Mouse (Mus musculus) cortical plate, adult 2 months (tissue): ENCODE results near the gene Hepacam2. TPM values are rescaled to one million over a fixed set of nuclear protein-coding genes. Genes with fewer than 3 reads are reported as not detected.
"Not testable (repeated sequence)": the region's sequence is repeated elsewhere in the genome, so short reads cannot be mapped to it uniquely, and the experiment has no call there.

Experiments
- H3K27ac ChIP-seq: fragments of 200-500 bp; 2 replicates; pipeline ENCODE4 v1.5.1; 2012; ENCODE audit warnings: low read length, control low read depth, inconsistent platforms; ENCODE audit not compliant: insufficient read depth
- H3K4me1 ChIP-seq: fragments of 200-500 bp; 2 replicates; pipeline ENCODE4 v1.6.1; 2011; ENCODE audit warnings: low read length; ENCODE audit not compliant: control insufficient read depth, insufficient read depth
- H3K4me3 ChIP-seq: fragments of 200-500 bp; 2 replicates; pipeline ENCODE4 v1.5.1; 2011; ENCODE audit warnings: mild to moderate bottlenecking, low read length, control low read depth; ENCODE audit not compliant: insufficient read depth
- CTCF ChIP-seq: fragments of 200-500 bp; IDR thresholded peaks from 2 replicates; pipeline ENCODE4 v1.5.1; 2011; ENCODE audit warnings: mild to moderate bottlenecking, control low read depth, low read length; ENCODE audit not compliant: insufficient read depth; ENCODE audit errors: extremely low read depth
- POLR2A ChIP-seq: fragments of 200-500 bp; IDR thresholded peaks from 2 replicates; pipeline ENCODE4 v1.6.1; 2011; ENCODE audit warnings: mild to moderate bottlenecking, low read length, control low read depth; ENCODE audit not compliant: insufficient read depth; ENCODE audit errors: extremely low read depth
- polyA plus RNA-seq: library from polyadenylated mRNA; depleted of rRNA; stranded (reverse); fragments of >200 nt; gene quantifications from 2 replicates; pipeline ENCODE4 v1.2.3, GENCODE M21; 2012; rRNA removed

The Hepacam2 gene
- polyA plus RNA-seq: 0.38 and 0.51 TPM in 2 replicates

DNA sequence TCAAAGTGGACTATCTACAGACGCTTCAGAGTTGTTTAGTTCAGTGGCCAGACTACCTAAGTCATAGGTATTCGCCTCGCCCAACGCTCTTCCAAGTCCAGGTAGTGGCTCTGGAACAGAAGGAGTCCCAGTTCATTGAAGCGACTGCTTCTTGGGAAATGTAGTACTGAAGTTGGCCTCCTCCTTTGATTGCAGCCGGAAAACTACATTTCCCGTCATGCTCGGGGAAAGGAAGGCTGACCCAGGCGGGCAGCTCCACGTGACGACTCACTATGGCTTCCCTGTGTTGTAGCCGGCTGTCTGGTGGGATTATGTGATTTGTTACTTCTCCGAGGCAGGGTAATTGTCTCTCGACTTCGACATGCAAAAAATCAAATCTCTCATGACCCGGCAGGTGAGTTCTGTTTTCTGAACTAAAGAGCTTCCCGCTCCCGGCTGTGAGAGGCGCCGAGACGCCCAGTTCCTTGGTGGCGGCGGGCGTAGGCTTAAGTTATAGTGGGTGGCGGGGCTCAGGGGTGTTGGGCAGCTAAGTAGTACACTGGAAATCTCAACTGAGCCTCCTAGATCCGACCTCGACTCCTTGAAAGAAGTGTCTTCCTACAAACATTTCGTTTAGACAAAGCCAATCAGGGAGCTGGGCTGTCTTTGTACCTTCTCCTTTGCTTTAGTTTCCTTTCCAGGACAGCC lies at the start of gene Hepacam2, which contains the start of gene Vps50:
TSS of gene Hepacam2 (minus strand) at position 137 of the 687 bp plus-strand sequence.
TSS of gene Vps50 (plus strand) at position 221 of the 687 bp plus-strand sequence.
- H3K27ac ChIP-seq: no peak within 1 kb of the TSS
- TF ChIP-seq POLR2A (peak; percentile 67), CTCF (no peak)

DNA sequence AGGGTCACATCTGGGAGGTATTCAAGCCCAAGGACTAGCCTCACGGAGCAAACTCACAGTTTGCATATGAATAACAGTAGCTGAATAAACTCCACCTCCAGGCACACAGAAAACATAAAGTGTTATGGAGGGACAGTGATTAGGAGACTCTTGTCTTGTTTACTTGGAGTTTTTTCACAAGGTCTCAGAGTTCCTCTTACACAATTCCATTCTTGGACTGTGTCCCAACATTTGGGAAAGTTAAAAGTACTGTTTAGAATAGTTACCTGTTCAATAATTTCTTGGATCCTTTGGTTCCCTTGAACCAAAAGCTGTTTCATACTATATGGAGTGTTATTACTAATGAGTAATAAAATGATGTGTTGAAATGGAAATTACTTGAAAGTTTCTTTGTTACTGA lies 46.9 kb upstream of the Hepacam2 start:
- H3K4me3 ChIP-seq: no peak overlapping the region
- H3K27ac ChIP-seq: no peak overlapping the region
- H3K4me1 ChIP-seq: no peaks in the 10 kb centered on the region
- no peak for TF ChIP-seq CTCF
- no peak for TF ChIP-seq POLR2A

More for the DNA sequence above, at the start of gene Hepacam2, which contains the start of gene Vps50:
- H3K4me3 ChIP-seq: peak within 1 kb of the TSS; percentile 47
- H3K4me1 ChIP-seq: no peaks in the 10 kb centered on the region

DNA sequence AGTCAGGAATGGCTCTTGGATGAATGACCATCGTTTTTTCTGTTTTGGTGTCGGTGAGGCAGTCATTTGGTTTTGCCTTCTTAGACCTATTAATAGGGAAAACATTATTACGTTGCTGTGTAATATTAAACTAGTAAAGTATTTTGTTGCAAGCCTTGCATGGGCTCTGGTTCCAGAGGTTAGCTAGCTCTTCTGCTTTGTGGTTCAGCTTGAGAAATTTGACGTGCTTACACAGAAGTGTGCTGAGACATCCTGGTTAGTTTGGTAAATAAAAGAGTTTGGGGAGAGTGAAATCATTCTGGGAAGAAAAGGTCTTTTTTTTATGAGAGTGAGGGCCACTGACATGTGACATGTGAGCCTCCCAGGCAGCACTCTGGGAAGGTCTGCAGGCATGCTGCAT lies 45.8 kb upstream of the Hepacam2 start:
- no peak for TF ChIP-seq POLR2A
- TF ChIP-seq CTCF: no peak
- no peak overlapping the region for H3K4me3 ChIP-seq
- H3K27ac ChIP-seq: no peak overlapping the region
- H3K4me1 ChIP-seq: no peaks in the 10 kb centered on the region

DNA sequence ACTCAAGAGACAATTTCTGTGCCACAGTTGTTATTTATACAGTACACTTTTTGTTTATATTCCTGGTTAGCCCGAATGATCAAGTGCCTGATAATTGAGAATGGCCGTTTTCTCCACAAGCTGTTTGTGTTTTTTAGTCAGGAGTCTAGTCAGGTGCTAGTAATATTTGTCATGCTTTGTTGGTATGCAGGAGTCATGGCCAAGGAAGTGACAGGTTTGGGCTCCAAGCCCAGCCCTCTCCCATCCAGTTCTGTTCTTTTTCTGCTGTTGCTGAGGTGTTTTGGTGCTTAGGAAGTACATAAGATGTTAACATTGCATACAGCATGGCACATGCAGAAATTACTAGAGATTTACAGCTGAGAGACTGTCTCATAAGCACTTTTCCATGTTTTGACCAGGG lies 41.4 kb upstream of the Hepacam2 start:
- TF ChIP-seq CTCF (no peak), POLR2A (no peak)
- Histone ChIP-seq H3K4me1 (no peaks in the 10 kb centered on the region), H3K4me3 (no peak overlapping the region), H3K27ac (no peak overlapping the region)

DNA sequence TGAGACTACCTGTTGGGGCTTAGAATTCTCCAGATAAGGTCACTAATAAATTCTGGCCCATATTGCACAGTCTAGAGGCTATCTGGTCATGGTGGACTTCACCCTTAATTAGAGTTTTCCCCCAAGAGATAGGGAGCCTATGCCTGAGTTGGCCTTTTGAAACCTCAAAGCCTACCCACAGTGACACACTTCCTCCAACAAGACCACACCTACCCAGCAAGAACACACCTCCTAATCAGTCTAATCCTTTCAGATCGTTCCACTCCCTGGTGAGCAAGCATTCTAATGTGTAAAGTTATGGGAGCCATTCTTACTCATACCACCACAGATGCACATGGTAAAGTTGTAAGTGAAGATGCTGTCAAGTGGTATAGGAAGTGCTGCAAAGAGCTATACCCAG lies 38.0 kb upstream of the Hepacam2 start:
- Histone ChIP-seq H3K27ac (no peak overlapping the region), H3K4me3 (no peak overlapping the region), H3K4me1 (no peaks in the 10 kb centered on the region)
- no peak for TF ChIP-seq CTCF

DNA sequence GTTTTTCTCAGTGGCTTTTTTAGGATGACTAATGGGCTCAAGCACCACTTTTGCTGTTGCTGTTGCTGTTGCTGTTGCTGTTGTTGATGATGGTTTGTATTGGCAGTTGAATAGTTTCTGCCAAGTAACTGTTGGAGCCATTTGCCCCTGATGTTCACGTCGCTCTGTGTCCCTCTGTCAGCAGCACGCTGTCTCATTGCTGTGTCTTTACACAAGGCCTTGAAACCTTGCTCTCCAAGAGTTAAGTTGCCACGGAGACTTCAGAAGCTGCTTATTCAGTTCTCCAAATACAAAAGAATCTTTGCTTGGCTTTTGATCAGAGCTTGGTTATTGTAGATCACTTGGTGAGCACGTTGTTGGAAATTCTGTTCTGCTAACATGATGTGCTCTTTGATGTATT lies 33.3 kb upstream of the Hepacam2 start:
- TF ChIP-seq CTCF (no peak), POLR2A (no peak)
- no peaks in the 10 kb centered on the region for H3K4me1 ChIP-seq
- no peak overlapping the region for H3K4me3 ChIP-seq
- H3K27ac ChIP-seq: no peak overlapping the region

DNA sequence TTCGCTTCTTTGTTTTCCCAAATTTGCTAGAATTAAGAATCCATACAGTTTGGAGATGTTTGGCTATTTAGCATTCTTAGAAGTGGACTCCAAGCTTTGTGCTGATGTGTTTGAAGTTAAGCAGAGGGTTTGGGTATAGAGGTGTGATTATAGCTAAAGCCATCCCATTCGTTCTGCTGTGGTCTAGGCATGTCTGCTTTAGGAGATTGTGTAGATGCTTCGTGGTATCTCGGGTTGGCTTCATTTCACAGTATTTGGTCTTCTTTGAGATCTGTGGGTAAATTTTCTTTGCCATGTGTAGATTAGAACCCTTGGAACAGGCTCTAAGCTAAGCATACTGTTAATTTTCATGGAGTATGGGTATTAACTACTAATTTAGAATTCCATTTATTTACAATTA lies 30.1 kb upstream of the Hepacam2 start:
- no peak overlapping the region for H3K4me3 ChIP-seq
- no peaks in the 10 kb centered on the region for H3K4me1 ChIP-seq
- TF ChIP-seq POLR2A: no peak
- TF ChIP-seq CTCF: no peak
- H3K27ac ChIP-seq: no peak overlapping the region

DNA sequence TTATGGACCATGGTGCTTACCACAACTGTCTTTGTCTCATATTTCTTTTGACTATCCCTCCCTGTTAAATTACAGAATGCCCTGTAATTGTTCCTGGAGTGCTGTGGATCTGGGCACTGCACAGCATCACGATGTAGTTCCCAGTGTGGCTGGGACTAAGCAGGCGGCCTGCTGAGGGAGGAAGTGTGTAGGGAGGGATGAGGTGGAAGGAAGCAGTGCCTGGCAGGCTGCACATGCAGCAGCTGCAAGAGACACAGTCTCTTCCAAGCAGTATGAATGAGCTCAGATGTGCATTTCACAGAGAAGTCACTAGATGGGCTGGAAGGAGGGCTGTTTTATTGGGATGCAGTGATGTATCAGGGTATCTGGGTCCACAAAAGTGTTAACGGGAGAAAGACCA lies 14.5 kb upstream of the Hepacam2 start:
- Histone ChIP-seq H3K4me1 (no peaks in the 10 kb centered on the region), H3K27ac (no peak overlapping the region), H3K4me3 (no peak overlapping the region)
- TF ChIP-seq POLR2A (0 out of 2 replicates have a peak, but pooled peaks have one; percentile 10), CTCF (no peak)

DNA sequence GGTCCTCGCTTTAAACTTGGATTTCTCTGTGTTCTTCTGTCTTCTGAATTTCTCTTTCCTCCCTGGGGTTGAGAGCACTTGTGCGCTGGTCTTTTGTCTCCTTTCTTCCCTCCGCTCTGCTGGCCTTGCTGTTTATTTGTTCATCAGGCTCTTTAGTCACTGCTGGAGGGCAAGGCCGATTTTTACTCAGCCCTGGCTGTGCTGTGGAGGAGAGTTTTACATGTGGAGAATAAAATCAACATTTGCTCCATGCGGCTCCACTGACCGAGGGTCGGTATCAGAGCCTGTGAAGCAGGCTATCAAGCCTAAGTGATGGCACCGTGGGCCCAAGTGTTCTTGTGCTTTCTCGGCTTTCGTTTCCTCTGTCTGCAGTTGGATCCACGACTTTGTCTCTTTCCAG lies 13.5 kb upstream of the Hepacam2 start:
- no peak overlapping the region for H3K4me3 ChIP-seq
- TF ChIP-seq POLR2A: no peak
- TF ChIP-seq CTCF: no peak
- peak overlapping the region; percentile 23; the same call in 1 of the 2 replicates for H3K27ac ChIP-seq
- no peaks in the 10 kb centered on the region for H3K4me1 ChIP-seq

DNA sequence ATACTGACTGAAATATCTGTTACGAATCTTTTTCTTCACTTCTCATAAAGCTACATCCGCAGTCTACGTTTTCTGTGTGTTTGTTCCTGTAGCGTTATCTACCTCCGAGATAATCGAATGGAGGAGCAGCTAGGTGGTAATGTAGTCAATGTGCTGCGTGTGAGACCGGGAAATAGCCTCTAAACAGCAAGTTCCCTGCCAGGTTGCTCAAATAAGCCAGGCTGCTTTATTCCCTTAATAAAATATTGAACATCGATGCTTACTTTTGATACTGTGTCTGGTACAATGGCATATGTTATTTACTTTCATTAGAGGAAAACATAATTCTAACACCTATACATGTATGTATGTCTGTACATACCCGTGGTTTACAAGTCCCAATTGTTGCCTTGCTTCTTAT lies 13.0 kb upstream of the Hepacam2 start:
- TF ChIP-seq POLR2A (no peak), CTCF (no peak)
- Histone ChIP-seq H3K4me3 (no peak overlapping the region), H3K4me1 (no peaks in the 10 kb centered on the region), H3K27ac (no peak overlapping the region)

DNA sequence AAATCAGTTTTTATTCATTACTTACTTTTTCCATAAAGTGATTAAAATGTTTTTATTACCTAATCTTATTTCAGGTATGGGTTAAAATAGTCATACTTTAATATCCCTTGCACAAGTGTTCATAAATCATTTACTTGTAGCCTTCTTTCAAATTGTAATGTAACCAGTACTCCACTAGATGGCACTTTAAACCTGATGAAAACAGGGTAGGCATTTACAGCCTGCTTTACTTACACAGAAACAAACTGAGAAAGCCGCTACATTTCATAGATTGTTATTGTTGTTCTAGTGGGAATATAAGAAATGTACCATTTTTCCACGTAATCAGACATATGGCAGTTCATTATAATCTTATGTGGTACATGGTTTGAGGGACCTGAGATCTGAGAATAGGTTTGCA lies 11.7 kb upstream of the Hepacam2 start:
- no peaks in the 10 kb centered on the region for H3K4me1 ChIP-seq
- no peak overlapping the region for H3K27ac ChIP-seq
- no peak overlapping the region for H3K4me3 ChIP-seq
- TF ChIP-seq CTCF: no peak
- no peak for TF ChIP-seq POLR2A

DNA sequence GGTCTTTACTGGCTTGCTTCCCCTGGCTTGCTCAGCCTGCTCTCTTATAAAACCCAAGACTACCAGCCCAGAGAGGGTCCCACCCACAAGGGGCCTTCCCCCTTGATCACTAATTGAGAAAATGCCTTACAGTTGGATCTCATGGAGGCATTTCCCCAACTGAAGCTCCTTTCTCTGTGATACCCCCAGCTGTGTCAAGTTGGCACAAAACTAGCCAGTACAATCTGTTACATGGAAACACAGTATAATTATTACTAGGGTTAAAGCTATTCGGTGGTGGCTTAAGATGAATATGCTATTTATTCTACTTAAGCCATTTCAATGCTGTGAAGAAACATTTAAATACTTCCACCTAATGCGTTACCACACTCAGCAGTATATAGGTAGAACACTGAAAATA lies 10.1 kb upstream of the Hepacam2 start:
- H3K4me3 ChIP-seq, H3K4me1 ChIP-seq, H3K27ac ChIP-seq: not testable (repeated sequence)
